Mouse (Mus musculus): ENCODE data around the gene Prdx6b.

Prdx6b gene

DNA sequence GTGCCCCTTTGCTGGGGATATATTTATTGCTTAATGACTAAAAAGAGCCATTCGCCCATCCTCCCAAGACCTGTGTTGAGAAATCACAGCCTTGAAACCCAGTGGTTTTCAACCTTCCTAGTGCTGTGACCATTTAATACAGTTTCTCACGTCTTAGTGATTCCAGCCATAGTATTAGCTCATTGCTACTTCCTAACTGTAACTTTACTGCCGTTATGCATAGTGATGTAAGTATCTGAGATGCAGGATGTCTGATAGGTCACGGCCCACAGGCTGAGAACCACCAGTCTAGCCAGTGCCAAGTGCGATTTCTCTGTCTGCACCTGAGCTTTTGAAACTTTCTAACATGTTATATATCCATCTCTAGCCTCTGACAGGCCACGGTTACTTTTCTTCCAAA, 35.0 kb downstream of the Prdx6b start:
- DNase-seq, result no peak

DNA sequence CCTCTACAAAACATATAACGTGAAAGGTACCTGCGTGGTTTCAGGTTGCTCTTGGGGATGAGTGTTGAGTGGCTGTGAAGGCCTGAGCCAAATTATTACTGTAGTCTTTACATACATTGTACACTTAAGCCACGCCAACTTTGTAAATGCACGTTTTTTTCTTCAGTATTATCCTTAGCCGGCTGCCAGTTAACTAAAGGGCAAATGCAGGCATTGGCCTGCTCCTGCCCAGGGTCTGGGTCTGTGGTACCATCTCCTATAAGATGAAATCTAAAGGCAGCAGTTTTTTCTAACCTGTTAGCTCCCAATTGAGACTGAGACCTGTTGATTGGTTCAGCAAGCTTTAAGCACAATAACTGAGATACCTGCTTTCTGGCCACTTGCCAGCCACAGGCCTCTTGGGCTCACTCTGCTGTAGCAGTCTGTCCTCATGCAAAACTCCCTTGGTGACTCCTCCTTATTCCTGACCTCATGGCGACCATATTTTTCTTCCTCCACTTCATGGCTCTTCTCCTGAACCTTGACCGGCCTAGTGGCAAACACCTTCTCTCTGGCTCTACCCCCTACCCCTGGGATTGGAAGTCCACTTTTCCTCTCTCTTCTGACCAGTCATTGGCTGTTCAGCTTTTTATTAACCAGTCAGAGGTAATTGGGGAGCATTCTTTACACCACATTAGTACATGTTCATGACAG, 36.8 kb downstream of the Prdx6b start:
- DNase-seq, result peak; percentile 5

DNA sequence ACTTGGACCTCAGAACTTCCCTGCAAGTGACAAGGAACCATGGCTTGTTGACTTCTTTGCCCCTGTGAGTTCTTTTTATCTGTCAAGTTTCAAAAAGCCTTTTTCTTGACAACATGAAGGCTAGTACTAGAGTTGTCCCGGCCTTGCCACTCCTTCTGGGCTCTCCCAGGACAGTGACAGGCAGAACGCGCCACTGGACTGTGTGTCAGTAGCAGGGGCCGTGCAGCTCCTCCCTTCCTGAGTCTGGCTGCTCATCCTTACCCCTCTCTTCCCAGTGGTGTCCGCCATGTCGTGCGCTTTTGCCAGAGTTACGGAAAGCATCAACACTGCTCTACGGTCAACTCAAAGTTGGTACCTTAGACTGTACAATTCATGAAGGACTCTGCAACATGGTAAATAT, 48.3 kb downstream of the Prdx6b start:
- no peak for DNase-seq
